In genomic region chr11:37235914-37236600, GRCm38 (mm10) we compare ENCODE assay signal across 9 mouse cellular contexts. TPM values are rescaled to one million over a fixed set of nuclear protein-coding genes. Genes with fewer than 3 reads are reported as not detected.
DNase-seq lines count a peak whose midpoint lies in the region; ATAC-seq and TF ChIP-seq lines count a peak whose summit lies in the region.
"Had no signal": no experiment of that assay in that cellular context is flagged by ENCODE, and none has a peak within 500 bp of the region (broad histone marks: within the 10 kb centered on the region; RNA-seq: fewer than 3 reads in every experiment).

TSS of gene Tenm2 (minus strand) at chr11:37235964.

- peak within 1 kb of the TSS; percentile 79 for H3K4me3 ChIP-seq in kidney, embryonic 15.5 days (replicated peaks)
- peak within 1 kb of the TSS; percentile 77 for H3K4me3 ChIP-seq in layer of hippocampus, adult 2 months
- peak within 1 kb of the TSS; percentile 73 for H3K4me3 ChIP-seq in lung, embryonic 16.5 days (ENCODE audit: low read length)
- H3K4me3 ChIP-seq in thymus, adult 2 months (ENCODE audit: control insufficient read depth, insufficient read depth, low read length): no peak within 1 kb of the TSS; the same call in 1 of the 2 replicates

- peak within 1 kb of the TSS; percentile 96 for H3K4me2 ChIP-seq in kidney, embryonic 15.5 days
- peak within 1 kb of the TSS; percentile 90 for H3K4me2 ChIP-seq in lung, embryonic 16.5 days (ENCODE audit: low read depth, low read length)

- H3K4me1 ChIP-seq in kidney, embryonic 15.5 days: peaks cover 12% of the 10 kb centered on the region; the same call in 1 of the 2 replicates
- H3K4me1 ChIP-seq in lung, embryonic 16.5 days (replicated peaks; ENCODE audit: control insufficient read depth, insufficient read depth, low read length): peaks cover 6% of the 10 kb centered on the region
- H3K4me1 ChIP-seq in thymus, adult 2 months (replicated peaks; ENCODE audit: control insufficient read depth, insufficient read depth, low read length): no peaks in the 10 kb centered on the region

- no peaks in the 10 kb centered on the region for H3K9me3 ChIP-seq in kidney, embryonic 15.5 days (replicated peaks)
- H3K9me3 ChIP-seq in lung, embryonic 16.5 days (ENCODE audit: control insufficient read depth, low read length): no peaks in the 10 kb centered on the region

- no peak for TF ChIP-seq CTCF in layer of hippocampus, adult 2 months (conservative IDR thresholded peaks at IDR 0.05)
- no peak for TF ChIP-seq CTCF in thymus, adult 2 months (IDR thresholded peaks at IDR 0.05; ENCODE audit: borderline replicate concordance, control insufficient read depth, extremely low read depth, insufficient read depth, low read length, poor library complexity)

- no peaks in the 10 kb centered on the region for H3K36me3 ChIP-seq in kidney, embryonic 15.5 days
- no peaks in the 10 kb centered on the region for H3K36me3 ChIP-seq in lung, embryonic 16.5 days (ENCODE audit: control insufficient read depth, insufficient read depth, low read length)
- no peaks in the 10 kb centered on the region for H3K36me3 ChIP-seq in thymus, adult 2 months (ENCODE audit: control insufficient read depth, insufficient read depth, low read length)

- peak; percentile 98 for ATAC-seq in kidney, embryonic 15.5 days (replicated peaks; ENCODE audit: low FRiP score)
- peak; percentile 93 for ATAC-seq in lung, embryonic 16.5 days (ENCODE audit: low read depth)

- TF ChIP-seq POLR2A in thymus, adult 2 months (IDR thresholded peaks at IDR 0.05; ENCODE audit: control insufficient read depth, extremely low read depth, insufficient read depth, low read length, poor library complexity): no peak

- DNase-seq in kidney, adult 11 months: no peak
- peak; percentile 82 to 86 for DNase-seq in cerebellum, postnatal 14 days
- DNase-seq in frontal cortex, postnatal 25 days (ENCODE audit: low spot score in 2 of 2): peak; percentile 46 to 55
- DNase-seq in layer of hippocampus, adult 2 months (ENCODE audit: low spot score in 2 of 2): peak; percentile 60 to 69
- DNase-seq in right cerebral cortex, postnatal 10 days (ENCODE audit: low spot score in 2 of 2): peak; percentile 84 to 88
- DNase-seq in thymus, adult 2 months: no peak

- under 1% methylated on average over 58 of the region's 59 CpGs for WGBS in kidney, embryonic 15.5 days
- under 1% methylated on average over 59 of the region's 59 CpGs for WGBS in lung, embryonic 16.5 days
- 4% methylated on average over 59 of the region's 59 CpGs for WGBS in thymus, adult 2 months

- peak within 1 kb of the TSS; percentile 56 for H3K9ac ChIP-seq in kidney, embryonic 15.5 days
- H3K9ac ChIP-seq in lung, embryonic 16.5 days (ENCODE audit: low read length): peak within 1 kb of the TSS; percentile 72

- H3K27ac ChIP-seq in kidney, embryonic 15.5 days: peak within 1 kb of the TSS; percentile 60
- peak within 1 kb of the TSS; percentile 99 for H3K27ac ChIP-seq in layer of hippocampus, adult 2 months
- H3K27ac ChIP-seq in lung, embryonic 16.5 days (ENCODE audit: low read length): peak within 1 kb of the TSS; percentile 30; the same call in 1 of the 2 replicates
- no peak within 1 kb of the TSS for H3K27ac ChIP-seq in thymus, adult 2 months (ENCODE audit: control insufficient read depth, insufficient read depth, low read length)

- peaks cover 47% of the 10 kb centered on the region for H3K27me3 ChIP-seq in kidney, embryonic 15.5 days
- H3K27me3 ChIP-seq in lung, embryonic 16.5 days (ENCODE audit: control insufficient read depth, insufficient read depth, low read depth, low read length): peaks cover 9% of the 10 kb centered on the region
- no peaks in the 10 kb centered on the region for H3K27me3 ChIP-seq in thymus, adult 2 months (ENCODE audit: control insufficient read depth, insufficient read depth, low read length)

RNA-seq across cellular contexts. Expression of gene Tenm2, which starts in this region (rescaled TPM):
- polyA plus RNA-seq in kidney, embryonic 15.5 days (2015; fragmentation: Nextera tagmentation; extraction: Ambion mirVana): 0.73 and 0.78 TPM in 2 replicates
- 100 to 1,000 TPM; 153 to 165 TPM for total RNA-seq in layer of hippocampus, adult 2 months (2021)
- 0.24 and 0.25 TPM in 2 replicates for polyA plus RNA-seq in lung, embryonic 16.5 days (2015; fragmentation: Nextera tagmentation; extraction: Ambion mirVana)
- polyA plus RNA-seq in thymus, adult 2 months (2012; rRNA removed): 0.18 and 0.70 TPM in 2 replicates
- total RNA-seq: MEL had no signal

Comparison
In these comparisons a context has a peak if more than half of its experiments do, and no peak if none do; other contexts are left out.
1. Peak in ATAC-seq, H3K4me3 ChIP-seq, H3K27ac ChIP-seq, H3K9ac ChIP-seq and H3K4me2 ChIP-seq in kidney, embryonic 15.5 days; RNA of the gene not detected or under 1 TPM.
2. Peak in ATAC-seq, H3K4me3 ChIP-seq, H3K27ac ChIP-seq, H3K9ac ChIP-seq and H3K4me2 ChIP-seq in lung, embryonic 16.5 days; RNA of the gene not detected or under 1 TPM.
3. DNase-seq: peak in cerebellum, postnatal 14 days (2 of 2), frontal cortex, postnatal 25 days (2 of 2), layer of hippocampus, adult 2 months (2 of 2) and right cerebral cortex, postnatal 10 days (2 of 2); none in kidney, adult 11 months (single experiment) and thymus, adult 2 months (single experiment).